Mouse (Mus musculus) macrophage (primary cell): ENCODE data around the gene Ddx27. TPM values are rescaled to one million over a fixed set of nuclear protein-coding genes. Genes with fewer than 3 reads are reported as not detected.
"Not testable (repeated sequence)": the region's sequence is repeated elsewhere in the genome, so short reads cannot be mapped to it uniquely, and the experiment has no call there.

Source experiments
- H3K27ac ChIP-seq: fragments of 350-480 bp; formaldehyde crosslinking; 2 replicates; pipeline ENCODE4 v1.9.0; 2021
- H3K36me3 ChIP-seq: fragments of 350-480 bp; formaldehyde crosslinking; 2 replicates; pipeline ENCODE4 v1.9.0; 2021; ENCODE audit errors: inconsistent target
- H3K4me3 ChIP-seq: fragments of 350-480 bp; formaldehyde crosslinking; 2 replicates; pipeline ENCODE4 v1.9.0; 2021; ENCODE audit errors: inconsistent target
- H3K79me2 ChIP-seq: fragments of 350-480 bp; formaldehyde crosslinking; 2 replicates; pipeline ENCODE4 v1.9.0; 2021; ENCODE audit errors: inconsistent target
- WGBS: methylation state at CpG from one replicate; pipeline ENCODE4 v1.1.7; 2026; ENCODE audit warnings: inconsistent platforms; ENCODE audit not compliant: missing documents; 5-methylcytosine and 5-hydroxymethylcytosine counted together
- polyA plus RNA-seq: library from polyadenylated mRNA; stranded (reverse); fragments of 250-400 nt; gene quantifications from 3 replicates; pipeline ENCODE4 v1.2.4, GENCODE M21; 2018; ENCODE audit warnings: inconsistent platforms

Gene Ddx27
- polyA plus RNA-seq, 1 experiment from 2014 or later: 33.2 TPM

- Histone ChIP-seq H3K79me2 (no peaks in the 10 kb centered on the region), H3K4me3 (no peak overlapping the region), H3K36me3 (no peaks in the 10 kb centered on the region), H3K27ac (no peak overlapping the region)
- 56% methylated on average over 8 of the region's 8 CpGs for WGBS
Observed at GRCm38 (mm10) chr2:167004099-167004854, 10.7 kb upstream of the Ddx27 start.

- H3K27ac ChIP-seq: no peak overlapping the region
- no peak overlapping the region for H3K4me3 ChIP-seq
- H3K79me2 ChIP-seq: no peaks in the 10 kb centered on the region
- WGBS: 88% methylated on average over 2 of the region's 2 CpGs
- no peaks in the 10 kb centered on the region for H3K36me3 ChIP-seq
Observed at GRCm38 (mm10) chr2:167006355-167006754, 8.6 kb upstream of the Ddx27 start.

DNA sequence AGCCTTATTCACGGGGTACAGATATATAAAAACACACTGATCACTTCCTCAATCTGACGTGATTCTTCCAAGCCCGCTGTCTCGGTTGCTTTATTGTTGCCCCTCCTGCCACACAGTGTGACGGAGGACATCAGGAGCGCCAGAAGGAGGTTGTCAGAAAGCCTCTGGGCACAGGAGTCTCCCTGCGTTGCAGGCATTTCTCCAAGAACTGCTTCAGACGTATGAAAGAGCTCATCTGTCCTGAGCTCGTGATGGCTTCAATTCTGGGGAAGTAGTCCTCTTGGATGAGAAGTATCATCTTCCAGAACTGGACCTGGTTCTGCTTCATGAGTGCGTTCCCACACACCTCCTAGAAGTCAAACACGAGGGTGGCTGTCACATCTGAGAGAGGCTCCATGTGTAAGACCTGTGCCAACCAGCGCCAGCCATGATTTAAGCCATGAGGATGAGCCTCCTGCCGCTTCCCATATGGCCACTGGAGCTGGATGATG, 7.9 kb upstream of the Ddx27 start:
- no peak overlapping the region for H3K27ac ChIP-seq
- 55% methylated on average over 13 of the region's 13 CpGs for WGBS
- no peaks in the 10 kb centered on the region for H3K79me2 ChIP-seq
- no peak overlapping the region for H3K4me3 ChIP-seq
- no peaks in the 10 kb centered on the region for H3K36me3 ChIP-seq

DNA sequence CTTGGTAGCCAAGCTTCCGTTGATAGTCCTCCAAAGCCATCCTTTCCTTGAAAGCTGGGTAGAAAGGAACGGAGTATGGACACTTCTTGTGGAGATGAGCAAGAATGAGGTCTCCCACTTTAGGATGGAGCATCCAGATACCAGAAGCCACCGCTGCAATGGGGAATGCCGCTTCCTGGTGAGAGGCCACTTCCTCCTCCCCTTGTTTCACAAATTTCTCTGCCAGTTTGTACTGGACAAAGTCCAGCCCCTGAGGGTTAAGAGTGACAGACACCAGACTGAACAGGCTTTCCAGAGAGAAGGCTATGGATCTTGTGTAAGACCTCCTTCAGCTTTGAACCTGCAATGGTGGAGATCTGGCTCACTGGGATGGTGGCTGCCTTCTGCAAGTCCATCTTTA, 7.4 kb upstream of the Ddx27 start:
- H3K36me3 ChIP-seq, H3K4me3 ChIP-seq, H3K79me2 ChIP-seq, H3K27ac ChIP-seq: not testable (repeated sequence)
- 45% methylated on average over 4 of the region's 4 CpGs for WGBS

DNA sequence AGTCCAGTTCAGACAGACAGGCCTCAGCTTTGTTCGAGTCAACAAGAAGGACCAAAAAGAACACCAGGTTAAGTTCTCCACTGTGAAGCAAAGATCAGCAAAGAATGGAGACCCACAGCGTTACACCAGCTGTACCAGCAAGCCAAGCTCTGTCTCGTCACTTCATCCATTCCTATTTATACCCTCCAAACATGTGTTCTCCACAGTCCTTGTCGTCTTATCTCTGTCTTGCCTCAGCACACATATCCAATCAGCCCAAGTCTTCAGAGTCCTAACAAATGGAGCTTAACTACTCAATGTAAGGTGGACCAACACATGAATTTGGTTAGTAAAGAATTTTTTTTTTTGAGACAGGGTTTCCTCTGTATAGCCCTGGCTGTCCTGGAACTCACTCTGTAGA, 5.5 kb upstream of the Ddx27 start:
- 83% methylated on average over 3 of the region's 4 CpGs for WGBS
- no peaks in the 10 kb centered on the region for H3K79me2 ChIP-seq
- H3K4me3 ChIP-seq: no peak overlapping the region
- no peaks in the 10 kb centered on the region for H3K36me3 ChIP-seq
- no peak overlapping the region for H3K27ac ChIP-seq

- no peak overlapping the region for H3K4me3 ChIP-seq
- 89% methylated on average over 3 of the region's 3 CpGs for WGBS
- H3K79me2 ChIP-seq: peaks cover 4% of the 10 kb centered on the region
- no peak overlapping the region for H3K27ac ChIP-seq
- no peaks in the 10 kb centered on the region for H3K36me3 ChIP-seq
Observed at GRCm38 (mm10) chr2:167010546-167010945, 4.4 kb upstream of the Ddx27 start.

DNA sequence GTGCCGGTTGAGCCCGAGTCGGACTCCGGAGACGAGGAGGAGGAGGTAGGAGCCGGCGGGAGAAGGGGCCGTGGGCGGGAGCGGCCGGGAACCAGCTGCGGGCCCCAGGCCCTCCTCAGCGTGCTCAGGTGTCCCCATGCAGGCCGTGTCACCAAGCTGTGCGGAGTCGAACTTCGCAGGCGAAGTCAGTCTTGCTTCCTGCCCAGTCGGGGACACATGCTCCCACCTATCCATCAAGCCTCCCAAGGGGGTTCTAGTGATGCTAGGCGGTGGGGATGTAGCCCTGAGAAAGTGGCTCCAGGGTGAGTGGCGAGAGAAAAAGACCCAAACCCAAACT, 357 bp downstream of the Ddx27 start:
- peaks cover 13% of the 10 kb centered on the region for H3K36me3 ChIP-seq
- under 1% methylated on average over 21 of the region's 21 CpGs for WGBS
- H3K79me2 ChIP-seq: peaks cover 33% of the 10 kb centered on the region
- peak overlapping the region; percentile 88 for H3K4me3 ChIP-seq
- H3K27ac ChIP-seq: 0 out of 2 replicates have a peak overlapping the region, but pooled peaks have one; percentile 25

DNA sequence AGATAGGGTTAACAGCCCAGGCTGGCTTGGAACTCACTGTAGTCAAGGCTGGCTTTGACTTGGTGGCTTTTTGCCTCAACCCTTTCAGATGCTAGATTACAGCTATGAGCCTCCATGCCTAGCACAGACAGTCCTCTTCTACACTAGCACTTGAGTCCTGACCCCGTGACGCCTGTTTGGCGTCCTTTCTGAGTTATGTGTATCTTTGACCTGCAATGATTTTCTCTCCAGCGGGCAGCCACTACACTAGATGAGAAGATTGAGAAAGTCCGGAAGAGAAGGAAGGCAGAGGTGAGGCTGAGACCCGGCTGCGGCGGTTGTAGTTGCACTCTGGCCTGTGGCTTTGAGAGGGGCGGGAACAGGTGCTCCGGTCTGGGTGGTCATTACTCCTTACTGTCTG, 4.4 kb downstream of the Ddx27 start:
- Histone ChIP-seq H3K36me3 (peaks cover 48% of the 10 kb centered on the region), H3K27ac (no peak overlapping the region), H3K79me2 (peaks cover 33% of the 10 kb centered on the region), H3K4me3 (no peak overlapping the region)
- 93% methylated on average over 10 of the region's 10 CpGs for WGBS

DNA sequence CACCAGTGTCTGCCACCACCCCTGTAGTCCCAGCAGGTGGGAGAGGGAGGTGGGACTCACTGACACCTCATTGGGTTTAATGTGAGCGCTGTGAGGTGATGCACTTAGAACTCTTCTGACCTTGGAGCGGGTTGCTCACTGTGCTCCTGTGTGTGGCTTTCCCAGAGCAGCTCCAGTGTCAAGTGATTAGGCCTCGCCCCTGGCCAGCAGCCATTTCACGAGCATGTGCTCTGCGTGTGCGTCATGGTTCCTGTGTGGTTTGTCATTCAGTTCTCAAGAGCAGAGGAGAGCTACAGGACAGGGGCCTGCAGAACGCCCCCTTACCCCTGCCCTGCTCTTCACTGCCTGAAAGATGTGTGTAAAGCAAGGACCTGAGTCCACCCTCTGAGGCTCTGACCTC, 13.6 kb downstream of the Ddx27 start:
- H3K36me3 ChIP-seq: peaks cover 59% of the 10 kb centered on the region
- no peak overlapping the region for H3K27ac ChIP-seq
- H3K4me3 ChIP-seq: no peak overlapping the region
- no peaks in the 10 kb centered on the region for H3K79me2 ChIP-seq
- 95% methylated on average over 7 of the region's 7 CpGs for WGBS

GRCm38 (mm10) chr2:167030507-167030906, 15.5 kb downstream of the Ddx27 start:
- no peak overlapping the region for H3K27ac ChIP-seq
- H3K36me3 ChIP-seq: peaks cover 51% of the 10 kb centered on the region
- no peaks in the 10 kb centered on the region for H3K79me2 ChIP-seq
- H3K4me3 ChIP-seq: no peak overlapping the region
- WGBS: 94% methylated on average over 4 of the region's 4 CpGs

- peaks cover 45% of the 10 kb centered on the region; the same call in 1 of the 2 replicates for H3K79me2 ChIP-seq
- no peak overlapping the region for H3K27ac ChIP-seq
- H3K36me3 ChIP-seq: peaks cover 78% of the 10 kb centered on the region
- 96% methylated on average over 11 of the region's 12 CpGs for WGBS
- H3K4me3 ChIP-seq: no peak overlapping the region
Observed at GRCm38 (mm10) chr2:167037710-167038109, 22.7 kb downstream of the Ddx27 start.

- Histone ChIP-seq H3K79me2 (peaks cover 51% of the 10 kb centered on the region; the same call in 1 of the 2 replicates), H3K27ac (no peak overlapping the region), H3K4me3 (no peak overlapping the region), H3K36me3 (peaks cover 84% of the 10 kb centered on the region)
- 94% methylated on average over 6 of the region's 6 CpGs for WGBS
Observed at GRCm38 (mm10) chr2:167038297-167038696, 23.3 kb downstream of the Ddx27 start.

DNA sequence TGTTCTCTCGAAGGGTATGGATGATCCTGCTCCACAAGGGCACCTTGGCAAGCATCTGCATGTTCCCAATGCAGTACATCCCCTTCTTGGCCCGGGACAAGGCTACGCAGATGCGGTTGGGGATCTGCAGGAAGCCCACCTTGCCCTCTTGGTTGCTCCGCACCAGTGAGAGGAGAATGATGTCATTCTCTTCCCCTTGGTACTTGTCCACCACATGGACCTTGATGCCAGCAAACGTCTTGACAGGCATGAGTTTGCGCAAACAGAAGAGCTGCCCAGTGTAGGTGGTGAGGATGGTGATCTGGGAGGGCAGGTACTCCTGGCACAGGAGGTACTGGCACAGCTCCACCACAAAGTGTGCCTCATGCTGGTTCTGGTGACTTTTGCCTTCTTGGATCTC, 23.7 kb downstream of the Ddx27 start:
- Histone ChIP-seq H3K4me3 (no peak overlapping the region), H3K79me2 (peaks cover 55% of the 10 kb centered on the region; the same call in 1 of the 2 replicates), H3K36me3 (peaks cover 88% of the 10 kb centered on the region), H3K27ac (no peak overlapping the region)
- WGBS: 90% methylated on average over 7 of the region's 7 CpGs

GRCm38 (mm10) chr2:167039386-167039785, 24.4 kb downstream of the Ddx27 start:
- no peak overlapping the region for H3K27ac ChIP-seq
- peaks cover 62% of the 10 kb centered on the region; the same call in 1 of the 2 replicates for H3K79me2 ChIP-seq
- WGBS: 98% methylated on average over 8 of the region's 8 CpGs

GRCm38 (mm10) chr2:167043400-167044121, 28.6 kb downstream of the Ddx27 start:
- 95% methylated on average over 10 of the region's 12 CpGs for WGBS
- peaks cover 95% of the 10 kb centered on the region for H3K36me3 ChIP-seq
- H3K27ac ChIP-seq: no peak overlapping the region
- no peak overlapping the region for H3K4me3 ChIP-seq
- H3K79me2 ChIP-seq: peaks cover 94% of the 10 kb centered on the region

More at GRCm38 (mm10) chr2:167039386-167039785, 24.4 kb downstream of the Ddx27 start:
- H3K4me3 ChIP-seq: no peak overlapping the region
- H3K36me3 ChIP-seq: peaks cover 95% of the 10 kb centered on the region
